Mouse (Mus musculus): ENCODE measurements around the gene Kcnj3. TPM values are rescaled to one million over a fixed set of nuclear protein-coding genes. Genes with fewer than 3 reads are reported as not detected.

Gene Kcnj3
- polyA plus RNA-seq, 1 experiment from 2014 or later: 1.0 TPM

DNA sequence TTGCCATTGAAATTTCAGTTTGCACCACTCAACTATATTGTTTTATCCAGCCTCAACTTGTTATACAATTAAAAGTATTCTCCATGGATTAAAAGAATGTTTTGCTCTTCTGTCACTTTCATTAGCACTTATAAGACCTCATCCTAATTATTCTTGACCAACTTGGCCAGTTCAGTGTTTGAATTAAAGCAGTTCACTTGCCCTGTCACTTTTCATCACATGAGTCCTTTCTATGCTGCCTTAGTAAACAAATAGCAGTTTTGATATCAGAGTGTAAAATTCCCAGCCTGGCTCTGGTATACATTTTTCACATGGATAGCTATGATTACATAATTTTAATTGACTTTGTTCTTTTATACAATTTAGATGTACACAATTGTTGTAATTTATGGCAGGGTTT, 3.4 kb downstream of the Kcnj3 start:
- Histone ChIP-seq H3K27me3 (replicated peaks; ENCODE audit: control insufficient read depth, insufficient read depth, low read length) (peaks cover 37% of the 10 kb centered on the region), H3K9me3 (ENCODE audit: control insufficient read depth, low read length) (no peaks in the 10 kb centered on the region), H3K9ac (ENCODE audit: low read depth, low read length) (no peak overlapping the region), H3K4me2 (ENCODE audit: low read depth, low read length) (no peak overlapping the region), H3K4me1 (ENCODE audit: control insufficient read depth, insufficient read depth, low read length) (peaks cover 10% of the 10 kb centered on the region; the same call in 1 of the 2 replicates), H3K4me3 (ENCODE audit: low read depth, low read length) (no peak overlapping the region), H3K27ac (replicated peaks; ENCODE audit: low read depth, low read length) (no peak overlapping the region), H3K36me3 (ENCODE audit: control insufficient read depth, insufficient read depth, low read length) (no peaks in the 10 kb centered on the region)
- DNase-seq (ENCODE audit: low spot score): no peak
- no peak for ATAC-seq (ENCODE audit: low read depth)

DNA sequence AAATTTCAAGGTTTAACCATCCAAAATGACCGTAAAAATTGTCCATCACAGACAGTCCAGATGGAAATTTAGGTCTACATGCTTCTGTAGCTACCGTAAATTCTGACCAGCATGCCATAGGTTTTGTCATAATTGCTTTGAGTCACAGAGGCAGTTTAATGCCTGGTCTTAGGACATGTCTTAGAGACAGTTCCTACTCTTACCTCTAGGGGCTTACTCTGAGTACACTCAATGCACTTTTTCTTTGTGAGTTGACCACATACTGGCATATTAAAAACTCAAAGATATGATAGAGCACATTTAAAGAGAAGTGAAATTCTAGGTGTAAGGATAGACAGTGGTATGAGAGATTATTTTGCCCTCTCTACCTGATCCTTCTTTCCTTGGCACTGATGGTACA, 6.2 kb downstream of the Kcnj3 start:
- Histone ChIP-seq H3K4me1 (ENCODE audit: control insufficient read depth, insufficient read depth, low read length) (no peaks in the 10 kb centered on the region), H3K27ac (replicated peaks; ENCODE audit: low read depth, low read length) (no peak overlapping the region), H3K4me3 (ENCODE audit: low read depth, low read length) (no peak overlapping the region), H3K9ac (ENCODE audit: low read depth, low read length) (no peak overlapping the region), H3K9me3 (ENCODE audit: control insufficient read depth, low read length) (no peaks in the 10 kb centered on the region), H3K27me3 (replicated peaks; ENCODE audit: control insufficient read depth, insufficient read depth, low read length) (peaks cover 12% of the 10 kb centered on the region), H3K4me2 (ENCODE audit: low read depth, low read length) (no peak overlapping the region), H3K36me3 (ENCODE audit: control insufficient read depth, insufficient read depth, low read length) (no peaks in the 10 kb centered on the region)
- DNase-seq (ENCODE audit: low spot score) (no peak), ATAC-seq (ENCODE audit: low read depth) (no peak)
- WGBS: 82% methylated on average over 2 of the region's 2 CpGs

DNA sequence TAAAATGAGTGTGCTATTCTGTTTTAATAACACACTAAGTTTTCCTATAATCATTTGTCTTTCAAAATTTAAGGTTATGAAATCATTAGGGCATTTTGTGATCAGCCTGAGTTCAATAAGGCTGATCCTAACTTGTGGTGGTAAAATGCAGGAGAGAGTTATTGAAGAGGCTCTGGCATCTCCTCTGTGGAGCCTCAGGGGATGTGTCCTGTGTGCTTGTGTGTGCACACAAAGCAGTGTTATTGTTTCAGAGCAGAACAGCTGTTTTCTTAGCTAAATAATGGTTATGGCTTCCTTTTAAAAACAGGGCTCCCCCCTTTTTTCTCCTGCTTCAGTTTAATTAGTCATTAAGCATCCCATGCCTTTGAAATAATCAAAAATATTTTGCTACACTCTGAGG, 11.5 kb downstream of the Kcnj3 start:
- Histone ChIP-seq H3K27ac (replicated peaks; ENCODE audit: low read depth, low read length) (no peak overlapping the region), H3K36me3 (ENCODE audit: control insufficient read depth, insufficient read depth, low read length) (no peaks in the 10 kb centered on the region), H3K9me3 (ENCODE audit: control insufficient read depth, low read length) (no peaks in the 10 kb centered on the region), H3K27me3 (replicated peaks; ENCODE audit: control insufficient read depth, insufficient read depth, low read length) (no peaks in the 10 kb centered on the region), H3K4me3 (ENCODE audit: low read depth, low read length) (no peak overlapping the region), H3K4me1 (ENCODE audit: control insufficient read depth, insufficient read depth, low read length) (no peaks in the 10 kb centered on the region), H3K9ac (ENCODE audit: low read depth, low read length) (no peak overlapping the region), H3K4me2 (ENCODE audit: low read depth, low read length) (no peak overlapping the region)
- no peak for ATAC-seq (ENCODE audit: low read depth)
- no peak for DNase-seq (ENCODE audit: low spot score)

DNA sequence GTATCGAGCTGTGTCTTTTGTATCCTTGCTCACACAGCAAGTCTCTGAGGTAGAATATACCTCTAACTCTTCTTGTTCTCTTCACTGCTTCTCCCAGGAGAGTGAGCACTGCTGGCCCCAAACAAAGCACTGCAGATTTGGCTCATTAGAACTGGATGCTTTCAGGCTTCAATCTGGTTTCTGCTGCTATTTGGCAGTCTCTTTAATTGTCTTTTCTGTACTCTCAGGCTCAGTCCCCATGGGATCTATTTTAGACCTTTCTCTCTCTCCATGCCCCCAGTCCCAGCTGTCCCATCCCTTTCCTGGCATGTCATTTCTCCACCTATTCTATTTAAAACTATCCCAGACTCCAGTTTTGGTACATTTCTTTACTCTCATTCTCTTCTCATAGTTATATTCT, 15.0 kb downstream of the Kcnj3 start:
- H3K27me3 ChIP-seq (replicated peaks; ENCODE audit: control insufficient read depth, insufficient read depth, low read length): no peaks in the 10 kb centered on the region
- H3K9ac ChIP-seq (ENCODE audit: low read depth, low read length): no peak overlapping the region
- H3K4me2 ChIP-seq (ENCODE audit: low read depth, low read length): no peak overlapping the region
- H3K4me1 ChIP-seq (ENCODE audit: control insufficient read depth, insufficient read depth, low read length): no peaks in the 10 kb centered on the region
- H3K27ac ChIP-seq (replicated peaks; ENCODE audit: low read depth, low read length): no peak overlapping the region
- H3K9me3 ChIP-seq (ENCODE audit: control insufficient read depth, low read length): no peaks in the 10 kb centered on the region
- peak; percentile 9 for DNase-seq (ENCODE audit: low spot score)
- ATAC-seq (ENCODE audit: low read depth): 0 out of 2 replicates have a peak, but pooled peaks have one; percentile 41
- H3K4me3 ChIP-seq (ENCODE audit: low read depth, low read length): no peak overlapping the region
- H3K36me3 ChIP-seq (ENCODE audit: control insufficient read depth, insufficient read depth, low read length): no peaks in the 10 kb centered on the region
- 78% methylated on average over 1 of the region's 1 CpGs for WGBS

DNA sequence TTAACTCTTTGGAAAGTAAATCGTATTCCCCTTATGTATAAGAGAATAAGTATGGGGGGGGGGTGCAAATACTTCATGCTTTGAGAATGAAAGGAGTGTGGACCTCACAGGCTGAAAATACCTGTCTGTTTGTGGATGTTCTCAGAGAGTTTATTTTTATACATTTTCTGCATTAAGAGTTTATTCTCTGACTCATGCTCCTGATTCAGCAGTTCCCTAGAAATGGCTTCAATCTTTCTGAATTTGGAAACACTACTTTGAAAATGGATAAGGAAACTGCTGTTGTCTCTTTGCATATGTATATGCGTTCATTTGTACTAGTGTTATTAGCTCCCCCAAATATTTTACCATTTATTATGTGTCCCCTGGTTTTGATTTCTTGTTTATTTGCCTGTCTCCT, 23.4 kb downstream of the Kcnj3 start:
- no peak for ATAC-seq (ENCODE audit: low read depth)
- 75% methylated on average over 2 of the region's 2 CpGs for WGBS

DNA sequence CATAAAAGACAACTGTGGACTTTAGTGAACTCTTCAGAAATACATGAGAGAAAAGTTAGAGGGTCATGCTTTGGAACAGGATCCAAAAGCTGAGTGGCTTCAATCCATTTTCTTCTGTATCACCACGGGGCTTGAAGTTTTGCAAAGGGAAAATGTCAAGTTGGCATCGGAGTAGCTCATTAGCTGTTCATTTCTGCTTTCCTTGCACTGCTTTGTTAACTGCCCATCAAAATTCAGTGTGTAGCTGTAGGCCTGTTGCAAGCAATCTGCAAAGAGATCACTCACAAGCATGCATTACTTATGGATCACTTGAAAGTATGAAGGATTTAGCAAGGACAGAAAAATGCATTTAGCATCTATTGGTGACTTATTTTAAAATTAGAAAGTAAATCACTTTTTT, 33.4 kb downstream of the Kcnj3 start:
- no peaks in the 10 kb centered on the region for H3K27me3 ChIP-seq (replicated peaks; ENCODE audit: control insufficient read depth, insufficient read depth, low read length)
- H3K36me3 ChIP-seq (ENCODE audit: control insufficient read depth, insufficient read depth, low read length): no peaks in the 10 kb centered on the region
- no peak for ATAC-seq (ENCODE audit: low read depth)
- H3K4me3 ChIP-seq (ENCODE audit: low read depth, low read length): no peak overlapping the region
- H3K4me1 ChIP-seq (ENCODE audit: control insufficient read depth, insufficient read depth, low read length): no peaks in the 10 kb centered on the region
- no peaks in the 10 kb centered on the region for H3K9me3 ChIP-seq (ENCODE audit: control insufficient read depth, low read length)
- no peak overlapping the region for H3K9ac ChIP-seq (ENCODE audit: low read depth, low read length)
- WGBS: 61% methylated on average over 2 of the region's 2 CpGs
- H3K4me2 ChIP-seq (ENCODE audit: low read depth, low read length): no peak overlapping the region
- DNase-seq (ENCODE audit: low spot score): peak; percentile 3
- no peak overlapping the region for H3K27ac ChIP-seq (replicated peaks; ENCODE audit: low read depth, low read length)

More for the DNA sequence above, 23.4 kb downstream of the Kcnj3 start:
- Histone ChIP-seq H3K27ac (replicated peaks; ENCODE audit: low read depth, low read length) (no peak overlapping the region), H3K36me3 (ENCODE audit: control insufficient read depth, insufficient read depth, low read length) (no peaks in the 10 kb centered on the region), H3K4me1 (ENCODE audit: control insufficient read depth, insufficient read depth, low read length) (no peaks in the 10 kb centered on the region), H3K27me3 (replicated peaks; ENCODE audit: control insufficient read depth, insufficient read depth, low read length) (no peaks in the 10 kb centered on the region), H3K4me3 (ENCODE audit: low read depth, low read length) (no peak overlapping the region), H3K9ac (ENCODE audit: low read depth, low read length) (no peak overlapping the region), H3K4me2 (ENCODE audit: low read depth, low read length) (no peak overlapping the region), H3K9me3 (ENCODE audit: control insufficient read depth, low read length) (no peaks in the 10 kb centered on the region)
- no peak for DNase-seq (ENCODE audit: low spot score)

DNA sequence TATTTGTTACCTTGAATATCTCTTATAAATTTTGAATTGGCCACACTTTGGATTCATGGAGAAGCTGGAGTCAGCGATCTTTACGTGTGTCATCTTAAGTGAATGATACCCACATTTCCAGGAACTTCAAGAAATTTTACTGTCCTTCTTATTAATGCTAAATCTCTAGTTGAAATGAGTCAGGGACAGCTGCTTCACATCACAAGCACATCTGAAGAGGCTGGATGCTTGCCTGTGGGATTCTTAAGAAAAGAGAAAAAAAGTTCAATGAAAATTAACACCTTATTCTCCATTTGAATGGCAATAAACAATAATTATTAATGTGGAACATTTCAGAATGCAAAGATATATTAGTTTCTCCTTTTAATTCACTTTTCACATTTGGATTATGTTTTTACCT, 34.2 kb downstream of the Kcnj3 start:
- H3K4me1 ChIP-seq (ENCODE audit: control insufficient read depth, insufficient read depth, low read length): no peaks in the 10 kb centered on the region
- H3K4me3 ChIP-seq (ENCODE audit: low read depth, low read length): no peak overlapping the region
- no peaks in the 10 kb centered on the region for H3K9me3 ChIP-seq (ENCODE audit: control insufficient read depth, low read length)
- DNase-seq (ENCODE audit: low spot score) (no peak), ATAC-seq (ENCODE audit: low read depth) (no peak)
- no peaks in the 10 kb centered on the region for H3K36me3 ChIP-seq (ENCODE audit: control insufficient read depth, insufficient read depth, low read length)
- no peak overlapping the region for H3K4me2 ChIP-seq (ENCODE audit: low read depth, low read length)
- no peak overlapping the region for H3K27ac ChIP-seq (replicated peaks; ENCODE audit: low read depth, low read length)
- no peak overlapping the region for H3K9ac ChIP-seq (ENCODE audit: low read depth, low read length)
- H3K27me3 ChIP-seq (replicated peaks; ENCODE audit: control insufficient read depth, insufficient read depth, low read length): no peaks in the 10 kb centered on the region
- 98% methylated on average over 2 of the region's 2 CpGs for WGBS

DNA sequence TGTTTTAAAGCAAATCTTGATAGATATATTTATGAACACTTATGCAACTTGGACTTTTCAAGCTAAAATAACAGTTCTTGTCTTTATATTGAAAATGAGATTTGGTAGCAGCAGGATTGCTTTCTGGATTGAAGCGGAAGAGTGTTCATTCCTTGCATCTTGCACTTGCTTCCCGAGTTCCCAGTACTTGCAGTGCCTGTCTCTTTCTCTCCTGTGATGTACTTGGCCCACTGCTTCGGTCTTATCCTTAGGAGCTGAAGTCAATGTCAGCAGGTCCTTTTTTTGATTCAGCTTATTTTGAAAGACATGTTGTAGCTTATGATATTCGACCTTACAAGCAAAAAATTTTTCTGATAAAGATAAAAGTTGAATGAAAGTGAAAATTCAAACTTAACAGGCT, 43.7 kb downstream of the Kcnj3 start:
- ATAC-seq (ENCODE audit: low read depth): no peak
- H3K4me2 ChIP-seq (ENCODE audit: low read depth, low read length): no peak overlapping the region
- no peak for DNase-seq (ENCODE audit: low spot score)
- no peak overlapping the region for H3K9ac ChIP-seq (ENCODE audit: low read depth, low read length)
- H3K27ac ChIP-seq (replicated peaks; ENCODE audit: low read depth, low read length): no peak overlapping the region
- H3K9me3 ChIP-seq (ENCODE audit: control insufficient read depth, low read length): no peaks in the 10 kb centered on the region
- no peaks in the 10 kb centered on the region for H3K4me1 ChIP-seq (ENCODE audit: control insufficient read depth, insufficient read depth, low read length)
- 67% methylated on average over 4 of the region's 4 CpGs for WGBS
- H3K36me3 ChIP-seq (ENCODE audit: control insufficient read depth, insufficient read depth, low read length): no peaks in the 10 kb centered on the region
- no peaks in the 10 kb centered on the region for H3K27me3 ChIP-seq (replicated peaks; ENCODE audit: control insufficient read depth, insufficient read depth, low read length)
- no peak overlapping the region for H3K4me3 ChIP-seq (ENCODE audit: low read depth, low read length)

DNA sequence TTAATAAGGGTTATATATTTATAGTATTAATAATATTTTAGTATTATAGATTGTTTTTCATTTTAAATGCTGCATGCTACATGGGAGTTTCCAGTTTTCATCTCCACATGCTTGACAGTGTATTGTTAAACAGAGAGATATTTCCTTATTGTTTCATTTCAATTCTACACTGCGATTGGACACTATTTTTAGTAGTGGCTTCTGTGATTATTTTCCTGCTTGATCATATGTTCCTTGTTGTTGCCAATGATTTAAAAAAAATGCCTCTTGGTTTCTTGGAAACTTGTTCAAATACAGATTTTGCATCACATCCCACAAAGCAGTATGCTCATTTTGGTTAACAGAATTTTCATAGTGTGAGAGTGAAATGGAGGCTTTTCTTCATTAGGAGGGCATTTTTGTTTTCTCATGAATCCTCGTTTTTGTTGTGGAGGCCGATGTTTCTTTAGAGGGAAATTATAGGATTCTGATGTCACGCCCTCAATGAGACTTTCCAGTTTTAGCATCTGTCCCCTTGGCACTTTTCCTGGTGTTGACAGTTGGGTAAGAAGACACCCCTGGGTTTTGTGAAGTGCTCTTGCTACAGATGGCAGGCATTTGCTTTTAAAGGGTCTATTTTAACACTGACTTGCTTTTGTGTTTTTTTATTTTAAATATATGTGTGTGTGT, 44.3 kb downstream of the Kcnj3 start:
- peak; percentile 80 for DNase-seq (ENCODE audit: low spot score)
- 56% methylated on average over 4 of the region's 4 CpGs for WGBS
- no peak overlapping the region for H3K4me3 ChIP-seq (ENCODE audit: low read depth, low read length)
- ATAC-seq (ENCODE audit: low read depth): peak; percentile 55; the same call in 1 of the 2 replicates
- no peak overlapping the region for H3K4me2 ChIP-seq (ENCODE audit: low read depth, low read length)
- H3K27ac ChIP-seq (replicated peaks; ENCODE audit: low read depth, low read length): no peak overlapping the region
- H3K9ac ChIP-seq (ENCODE audit: low read depth, low read length): no peak overlapping the region
- no peaks in the 10 kb centered on the region for H3K36me3 ChIP-seq (ENCODE audit: control insufficient read depth, insufficient read depth, low read length)
- no peaks in the 10 kb centered on the region for H3K9me3 ChIP-seq (ENCODE audit: control insufficient read depth, low read length)
- H3K27me3 ChIP-seq (replicated peaks; ENCODE audit: control insufficient read depth, insufficient read depth, low read length): no peaks in the 10 kb centered on the region
- H3K4me1 ChIP-seq (ENCODE audit: control insufficient read depth, insufficient read depth, low read length): no peaks in the 10 kb centered on the region
